Mouse (Mus musculus): ENCODE measurements at regions not wholly inside any gene's neighbourhood (a gene's known extent, or its start where the extent isn't known, plus 50 kb on each side); places are given as distances from the start of the nearest gene placed in this dataset.

GRCm38 (mm10) chr10:122230746-122231145, 133.6 kb upstream of the Rxylt1 start:
- TF ChIP-seq EP300 (IDR thresholded peaks at IDR 0.05; ENCODE audit: low read depth) = no peak
- no peak for TF ChIP-seq CTCF (IDR thresholded peaks at IDR 0.05; ENCODE audit: low read depth)

Measured in liver, postnatal 0 days (tissue).